Mouse (Mus musculus) ES-Bruce4 (cell line): ENCODE results near the gene Nek8. TPM values are rescaled to one million over a fixed set of nuclear protein-coding genes. Genes with fewer than 3 reads are reported as not detected.
"Not testable (repeated sequence)": the region's sequence is repeated elsewhere in the genome, so short reads cannot be mapped to it uniquely, and the experiment has no call there.

Experiments used
- H3K27ac ChIP-seq: 2 replicates; pipeline ENCODE4 v1.5.1; 2012; ENCODE audit warnings: low read length, inconsistent platforms; ENCODE audit not compliant: insufficient read depth
- H3K27me3 ChIP-seq: 2 replicates; pipeline ENCODE4 v1.6.1; 2012; ENCODE audit warnings: mild to moderate bottlenecking, low read length, inconsistent platforms; ENCODE audit not compliant: control insufficient read depth, poor library complexity, insufficient read depth, severe bottlenecking
- H3K36me3 ChIP-seq: 2 replicates; pipeline ENCODE4 v1.6.1; 2012; ENCODE audit warnings: inconsistent platforms, mild to moderate bottlenecking, low read length, moderate library complexity; ENCODE audit not compliant: control insufficient read depth, poor library complexity, insufficient read depth, severe bottlenecking
- H3K4me1 ChIP-seq: one replicate; pipeline ENCODE4 v1.8.1; 2011; ENCODE audit warnings: low read length; ENCODE audit not compliant: control insufficient read depth, insufficient read depth
- H3K4me3 ChIP-seq: 2 replicates; pipeline ENCODE4 v1.5.1; 2011; ENCODE audit warnings: low read depth, mild to moderate bottlenecking, low read length
- H3K9ac ChIP-seq: 2 replicates; pipeline ENCODE4 v1.6.1; 2012; ENCODE audit warnings: low read depth, mild to moderate bottlenecking, inconsistent platforms; ENCODE audit not compliant: poor library complexity, severe bottlenecking
- H3K9me3 ChIP-seq: replicated peaks from 2 replicates; pipeline ENCODE4 v1.6.1; 2012; ENCODE audit warnings: mild to moderate bottlenecking, low read length, inconsistent platforms; ENCODE audit not compliant: control insufficient read depth, poor library complexity, insufficient read depth, severe bottlenecking
- CTCF ChIP-seq: IDR thresholded peaks from one replicate; pipeline ENCODE4 v1.8.1; 2011; ENCODE audit warnings: low read depth, low read length
- EP300 ChIP-seq: IDR thresholded peaks from 2 replicates; pipeline ENCODE4 v1.6.1; 2011; ENCODE audit warnings: low read depth, low read length; ENCODE audit not compliant: insufficient read depth
- POLR2A ChIP-seq: IDR thresholded peaks from one replicate; pipeline ENCODE4 v1.8.1; 2011; ENCODE audit warnings: low read length; ENCODE audit not compliant: insufficient read depth
- polyA plus RNA-seq: library from polyadenylated mRNA; stranded (reverse); fragments of >200 nt; gene quantifications from 2 replicates; pipeline ENCODE4 v1.2.4, GENCODE M21; 2011; ENCODE audit warnings: low read depth; ENCODE audit not compliant: missing spikeins, insufficient read depth, insufficient read length

The Nek8 gene
- polyA plus RNA-seq, 1 experiment, result 18.1 TPM

GRCm38 (mm10) chr11:78146168-78146567, 30.3 kb downstream of the Nek8 start:
- no peak overlapping the region for H3K4me3 ChIP-seq
- TF ChIP-seq CTCF (peak; percentile 51), POLR2A (no peak), EP300 (no peak)
- H3K9ac ChIP-seq, result no peak overlapping the region
- H3K4me1 ChIP-seq, result no peaks in the 10 kb centered on the region
- no peak overlapping the region for H3K27ac ChIP-seq
- H3K9me3 ChIP-seq, result no peaks in the 10 kb centered on the region
- peaks cover 7% of the 10 kb centered on the region for H3K36me3 ChIP-seq
- H3K27me3 ChIP-seq, result no peaks in the 10 kb centered on the region

DNA sequence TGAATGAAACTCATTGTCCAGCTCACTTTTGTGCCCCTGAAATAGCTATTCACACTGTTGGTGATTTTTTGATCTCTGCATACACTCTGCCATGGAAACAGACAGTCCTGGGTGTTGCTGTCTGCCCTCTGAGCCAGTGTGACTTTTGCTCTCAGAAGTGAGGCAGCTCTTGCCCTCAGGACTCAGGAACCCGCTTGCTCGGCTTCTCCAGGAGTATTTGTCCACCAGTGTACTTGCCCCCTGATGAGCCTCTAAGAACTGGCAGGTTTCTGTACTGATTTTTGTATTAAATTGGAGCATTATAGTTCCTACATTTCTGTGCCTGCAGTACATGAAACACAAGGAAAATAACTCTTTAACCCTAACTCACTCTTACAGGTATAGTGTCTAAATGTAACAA, 33.0 kb downstream of the Nek8 start:
- H3K27me3 ChIP-seq, result no peaks in the 10 kb centered on the region
- H3K4me3 ChIP-seq, result no peak overlapping the region
- H3K9ac ChIP-seq, result no peak overlapping the region
- H3K27ac ChIP-seq, result no peak overlapping the region
- no peaks in the 10 kb centered on the region for H3K4me1 ChIP-seq
- H3K36me3 ChIP-seq, result peaks cover 5% of the 10 kb centered on the region
- H3K9me3 ChIP-seq, result no peaks in the 10 kb centered on the region
- TF ChIP-seq EP300, result no peak
- TF ChIP-seq CTCF, result no peak
- no peak for TF ChIP-seq POLR2A

DNA sequence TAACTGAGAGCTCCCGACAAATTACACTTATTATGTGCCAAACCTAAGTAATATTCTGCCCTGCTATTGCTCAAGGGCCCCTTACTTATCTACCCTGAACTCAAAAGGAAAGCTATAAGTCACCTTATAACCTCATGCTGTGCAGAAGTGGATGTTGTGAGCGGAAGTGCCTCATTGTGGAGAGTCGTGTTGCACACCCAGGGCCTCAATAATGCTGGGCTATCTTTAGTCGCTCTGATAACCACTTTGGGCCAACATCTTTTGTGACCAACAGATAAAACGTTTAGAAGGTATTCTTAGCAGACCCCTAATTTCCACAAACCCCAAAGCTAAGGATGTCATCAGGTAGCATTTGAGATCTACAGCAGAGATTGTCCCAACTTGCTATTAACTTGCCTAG, 35.8 kb downstream of the Nek8 start:
- H3K36me3 ChIP-seq, result peaks cover 5% of the 10 kb centered on the region
- no peaks in the 10 kb centered on the region for H3K27me3 ChIP-seq
- no peak overlapping the region for H3K4me3 ChIP-seq
- H3K27ac ChIP-seq, result no peak overlapping the region
- no peak overlapping the region for H3K9ac ChIP-seq
- H3K9me3 ChIP-seq, result no peaks in the 10 kb centered on the region
- TF ChIP-seq CTCF, result no peak
- TF ChIP-seq POLR2A, result no peak
- TF ChIP-seq EP300, result no peak
- H3K4me1 ChIP-seq, result no peaks in the 10 kb centered on the region

- no peak overlapping the region for H3K9ac ChIP-seq
- H3K27ac ChIP-seq, result no peak overlapping the region
- peaks cover under 1% of the 10 kb centered on the region; the same call in 1 of the 2 replicates for H3K36me3 ChIP-seq
- H3K9me3 ChIP-seq, result no peaks in the 10 kb centered on the region
- no peaks in the 10 kb centered on the region for H3K27me3 ChIP-seq
- no peaks in the 10 kb centered on the region for H3K4me1 ChIP-seq
- no peak overlapping the region for H3K4me3 ChIP-seq
- TF ChIP-seq POLR2A (no peak), CTCF (no peak), EP300 (no peak)
Observed at GRCm38 (mm10) chr11:78138023-78138422, 38.5 kb downstream of the Nek8 start.

GRCm38 (mm10) chr11:78137584-78137983, 38.9 kb downstream of the Nek8 start:
- Histone ChIP-seq H3K9me3 (no peaks in the 10 kb centered on the region), H3K27me3 (no peaks in the 10 kb centered on the region), H3K4me3 (no peak overlapping the region), H3K9ac (no peak overlapping the region), H3K4me1 (no peaks in the 10 kb centered on the region), H3K27ac (peak overlapping the region; percentile 59; the same call in 1 of the 2 replicates), H3K36me3 (no peaks in the 10 kb centered on the region)
- TF ChIP-seq POLR2A (no peak), EP300 (no peak), CTCF (no peak)

GRCm38 (mm10) chr11:78136132-78136531, 40.3 kb downstream of the Nek8 start:
- Histone ChIP-seq H3K9me3 (no peaks in the 10 kb centered on the region), H3K9ac (no peak overlapping the region), H3K4me1 (no peaks in the 10 kb centered on the region), H3K4me3 (no peak overlapping the region), H3K27ac (no peak overlapping the region), H3K27me3 (no peaks in the 10 kb centered on the region), H3K36me3 (no peaks in the 10 kb centered on the region)
- TF ChIP-seq EP300 (no peak), CTCF (no peak), POLR2A (no peak)

- H3K4me3 ChIP-seq, H3K27ac ChIP-seq, H3K27me3 ChIP-seq, H3K36me3 ChIP-seq, H3K9me3 ChIP-seq, H3K4me1 ChIP-seq: not testable (repeated sequence)
- H3K9ac ChIP-seq, result 0 out of 2 replicates have a peak overlapping the region, but pooled peaks have one; percentile 27
Observed at GRCm38 (mm10) chr11:78135314-78135713, 41.2 kb downstream of the Nek8 start.
